Mouse (Mus musculus) E14TG2a.4 (cell line): ENCODE results near the gene Numa1.

Experiments
- CTCF ChIP-seq: conservative IDR thresholded peaks from 2 replicates; pipeline ENCODE4 v1.5.1; 2014; ENCODE audit warnings: low read length
- NANOG ChIP-seq: IDR thresholded peaks from 2 replicates; pipeline ENCODE4 v1.6.1; 2014; ENCODE audit warnings: borderline replicate concordance, low read length, mixed read lengths
- POU5F1 ChIP-seq: IDR thresholded peaks from 2 replicates; pipeline ENCODE4 v1.6.1; 2014; ENCODE audit warnings: low read length, borderline replicate concordance

GRCm38 (mm10) chr7:101933751-101934240 lies at the start of gene Numa1, which contains the start of gene Lrrc51:
- TF ChIP-seq CTCF, result no peak
- no peak for TF ChIP-seq NANOG
- no peak for TF ChIP-seq POU5F1
